Mouse (Mus musculus) CD4-positive, CD25-positive, alpha-beta regulatory T cell (primary cell): ENCODE measurements around the gene Heatr4. TPM values are rescaled to one million over a fixed set of nuclear protein-coding genes. Genes with fewer than 3 reads are reported as not detected.

Experiments used
- polyA plus RNA-seq: library from polyadenylated mRNA; unstranded; fragments of 100-300 nt; shearing (Covaris generic); gene quantifications from one replicate; pipeline ENCODE4 v1.2.1, GENCODE M21; 2017

Gene Heatr4
- not detected for polyA plus RNA-seq

DNA sequence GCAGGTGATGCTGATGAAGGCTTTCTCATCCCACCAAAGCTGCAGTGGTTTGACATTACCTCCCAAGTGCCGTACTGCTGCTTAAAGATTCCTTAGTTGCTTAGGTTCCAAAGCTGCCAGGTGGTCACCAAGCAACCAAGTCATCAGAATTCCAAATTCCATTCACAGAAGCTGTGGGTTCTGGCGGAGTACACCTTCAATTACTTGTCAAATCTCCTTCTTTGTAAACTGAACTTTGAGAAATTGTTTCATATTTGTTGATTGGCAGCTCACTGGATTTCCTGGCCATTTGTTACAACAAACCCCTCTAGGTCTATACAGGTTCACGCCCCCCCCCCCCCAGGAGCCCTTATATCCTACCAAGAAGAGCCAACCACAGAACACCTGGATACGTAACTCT lies at the start of gene Heatr4:
Gene Heatr4 (minus strand): TSS at position 101 of the 400 bp plus-strand sequence.

DNA sequence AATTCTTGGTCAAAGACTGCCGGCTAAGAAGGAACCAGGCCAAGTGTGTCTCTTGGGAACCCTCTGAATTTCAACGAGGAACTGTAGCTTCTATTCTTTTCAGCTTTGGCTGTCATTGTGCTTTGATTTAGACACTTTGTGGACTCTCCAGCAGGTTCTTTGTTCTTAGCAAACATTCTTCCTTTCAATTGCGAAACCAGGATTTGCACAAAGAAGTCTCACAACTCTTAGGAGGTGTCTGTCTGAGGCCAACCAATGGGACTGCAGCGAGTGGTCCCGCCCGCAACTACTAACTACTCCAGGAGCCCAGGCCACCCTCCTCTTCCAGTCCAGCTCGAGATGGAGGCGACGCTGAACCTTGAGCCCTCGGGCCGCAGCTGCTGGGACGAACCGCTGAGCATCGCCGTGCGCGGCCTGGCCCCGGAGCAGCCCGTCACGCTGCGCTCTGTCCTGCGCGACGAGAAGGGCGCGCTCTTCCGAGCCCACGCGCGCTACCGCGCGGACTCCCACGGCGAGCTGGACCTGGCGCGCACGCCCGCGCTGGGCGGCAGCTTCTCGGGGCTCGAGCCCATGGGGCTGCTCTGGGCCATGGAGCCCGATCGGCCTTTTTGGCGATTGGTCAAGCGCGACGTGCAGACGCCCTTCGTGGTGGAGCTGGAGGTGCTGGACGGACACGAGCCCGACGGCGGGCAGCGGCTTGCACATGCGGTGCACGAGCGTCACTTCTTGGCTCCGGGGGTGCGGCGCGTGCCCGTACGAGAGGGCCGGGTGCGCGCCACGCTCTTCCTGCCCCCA lies 24.7 kb upstream of the Heatr4 start, which contains the start of gene Acot1:
Gene Acot1 (plus strand): TSS at position 320 of the 795 bp plus-strand sequence.

DNA sequence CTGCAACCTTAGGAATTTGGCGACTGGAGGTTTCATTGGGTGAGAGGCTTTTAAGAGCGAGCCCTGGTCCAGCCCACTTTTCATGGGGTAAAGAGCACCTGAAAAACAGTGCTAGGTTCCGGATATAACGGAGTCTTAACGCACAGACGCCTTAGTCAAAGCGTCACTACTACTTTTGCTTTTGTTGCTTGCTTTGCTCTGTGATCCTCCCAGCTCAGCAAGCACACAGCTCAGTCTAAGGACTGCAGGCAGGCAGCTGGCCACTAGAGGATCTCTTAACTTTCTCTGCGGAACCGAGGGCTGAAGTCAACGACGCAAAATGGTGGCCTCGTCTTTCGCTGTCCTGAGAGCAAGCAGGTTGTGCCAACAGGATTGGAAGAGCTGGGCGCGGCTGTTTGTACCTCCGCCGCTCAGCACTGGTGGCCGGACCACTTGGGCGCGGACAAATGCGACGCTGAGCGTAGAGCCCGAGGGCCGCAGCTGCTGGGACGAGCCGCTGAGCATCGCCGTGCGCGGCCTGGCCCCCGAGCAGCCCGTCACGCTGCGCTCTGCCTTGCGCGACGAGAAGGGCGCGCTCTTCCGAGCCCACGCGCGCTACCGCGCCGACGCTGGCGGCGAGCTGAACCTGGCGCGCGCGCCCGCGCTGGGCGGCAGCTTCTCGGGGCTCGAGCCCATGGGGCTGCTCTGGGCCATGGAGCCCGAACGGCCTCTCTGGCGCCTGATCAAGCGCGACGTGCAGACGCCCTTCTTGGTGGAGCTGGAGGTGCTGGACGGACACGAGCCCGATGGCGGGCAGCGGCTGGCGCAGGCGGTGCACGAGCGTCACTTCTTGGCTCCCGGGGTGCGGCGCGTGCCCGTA lies 3.2 kb upstream of the Heatr4 start, which contains the start of gene Acot2:
Gene Acot2 (plus strand): TSS at position 279 of the 859 bp plus-strand sequence.

DNA sequence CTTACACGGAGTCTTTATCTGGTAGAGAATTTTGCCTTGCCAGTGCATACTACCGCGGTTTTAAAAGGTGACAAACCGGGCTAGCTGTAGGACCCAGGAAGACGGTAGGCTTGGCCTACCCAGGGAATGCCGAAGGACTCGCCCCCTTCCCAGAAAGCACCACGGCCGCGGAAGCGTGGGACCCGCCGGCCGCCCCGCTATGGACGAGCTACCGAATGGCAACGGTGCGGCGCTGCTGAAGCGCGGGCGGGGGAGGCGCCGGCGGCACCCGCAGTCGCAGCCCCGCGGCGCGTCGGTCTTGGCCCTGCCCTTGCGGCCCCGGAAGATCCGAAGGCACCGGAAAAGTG lies 34.2 kb downstream of the Heatr4 start, which contains the start of gene Riox1:
Gene Riox1 (plus strand): TSS at position 116 of the 347 bp plus-strand sequence.

DNA sequence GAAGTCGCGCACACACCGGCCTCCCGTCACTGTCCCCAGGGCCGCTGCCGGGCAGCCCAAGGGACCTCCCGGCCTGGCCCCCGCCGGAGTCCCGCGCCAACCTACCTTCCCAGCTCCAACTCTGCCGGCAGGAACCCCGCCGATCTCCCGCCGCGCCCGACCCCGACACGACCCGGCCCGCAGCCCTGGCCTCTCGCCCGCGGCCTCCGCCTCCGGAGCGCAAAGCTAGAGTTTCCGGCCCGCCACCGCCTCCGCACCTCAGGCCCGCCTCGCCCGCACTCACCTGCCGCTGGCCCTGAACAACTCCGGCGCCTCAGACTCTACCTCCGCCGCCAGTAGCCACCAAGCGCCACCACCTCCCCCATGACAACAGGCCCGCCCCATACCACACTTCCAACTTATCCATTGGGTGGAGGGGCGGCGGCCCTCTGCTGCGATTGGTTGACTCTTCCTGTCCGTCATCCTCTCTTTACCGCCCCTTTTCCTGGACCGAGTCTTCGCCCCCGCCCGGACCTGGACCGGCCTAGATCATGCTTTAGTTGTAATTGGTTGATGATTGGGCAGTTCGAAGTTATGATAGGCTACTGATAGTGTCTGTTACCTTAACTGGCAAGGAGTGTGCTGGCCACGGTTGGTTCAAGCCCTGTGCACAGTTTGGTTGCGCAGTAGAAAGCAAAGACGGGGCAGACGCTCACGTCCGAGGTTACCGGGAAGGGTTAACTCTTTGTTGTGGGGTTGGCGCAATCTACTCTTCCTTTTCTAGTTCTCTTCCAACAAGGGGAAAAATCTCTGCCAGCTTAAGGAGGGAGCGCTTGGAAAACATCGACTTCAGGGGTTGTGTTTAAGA lies 62.9 kb downstream of the Heatr4 start, which contains the start of gene Numb:
Gene Numb (minus strand): TSS at position 400 of the 847 bp plus-strand sequence.

Other genes starting within 250 kb of the Heatr4 start
- gene Papln, start 221.2 kb downstream of the Heatr4 start, polyA plus RNA-seq = 0.05 TPM
- gene Numb, start 62.9 kb downstream of the Heatr4 start, polyA plus RNA-seq = 43.1 TPM
- gene Riox1, start 34.2 kb downstream of the Heatr4 start, polyA plus RNA-seq = 31.7 TPM
- gene Acot2, start 3.0 kb upstream of the Heatr4 start, polyA plus RNA-seq = 5.8 TPM
- gene Acot1, start 24.6 kb upstream of the Heatr4 start, polyA plus RNA-seq = not detected
- gene Acot4, start 53.5 kb upstream of the Heatr4 start, polyA plus RNA-seq = 0.12 TPM
- not detected for gene Gm49366, start 54.1 kb upstream of the Heatr4 start, polyA plus RNA-seq
- gene Acot3, start 67.3 kb upstream of the Heatr4 start, polyA plus RNA-seq = not detected
- not detected for gene Acot5, start 84.5 kb upstream of the Heatr4 start, polyA plus RNA-seq
- 4.3 TPM for gene Acot6, start 115.8 kb upstream of the Heatr4 start, polyA plus RNA-seq
- 0.37 TPM for gene Dnal1, start 129.5 kb upstream of the Heatr4 start, polyA plus RNA-seq
- gene Pnma1, start 163.6 kb upstream of the Heatr4 start, polyA plus RNA-seq = 0.14 TPM
- 23.7 TPM for gene Elmsan1, start 234.0 kb upstream of the Heatr4 start, polyA plus RNA-seq